In genomic region chr7:78031032-78031431, GRCm38 (mm10) we compare ENCODE assay signal across 27 mouse cellular contexts.
DNase-seq lines count a peak whose midpoint lies in the region; ATAC-seq and TF ChIP-seq lines count a peak whose summit lies in the region.
"Had no signal": no experiment of that assay in that cellular context is flagged by ENCODE, and none has a peak within 500 bp of the region (broad histone marks: within the 10 kb centered on the region; RNA-seq: fewer than 3 reads in every experiment).

No protein-coding gene starts in this region.

- no peaks in the 10 kb centered on the region for H3K36me3 ChIP-seq in heart, adult 2 months (ENCODE audit: control insufficient read depth, insufficient read depth, low read length)
- no peaks in the 10 kb centered on the region for H3K36me3 ChIP-seq in heart, embryonic 12.5 days
- H3K36me3 ChIP-seq: embryonic facial prominence, embryonic 12.5 days; forebrain, embryonic 10.5 days; forebrain, embryonic 15.5 days; G1E; heart, embryonic 15.5 days; hindbrain, embryonic 13.5 days; midbrain, embryonic 12.5 days had no signal

- no peak overlapping the region for H3K4me2 ChIP-seq in heart, embryonic 12.5 days
- H3K4me2 ChIP-seq: embryonic facial prominence, embryonic 12.5 days; forebrain, embryonic 15.5 days; heart, embryonic 15.5 days; hindbrain, embryonic 13.5 days; liver, embryonic 11.5 days; midbrain, embryonic 12.5 days had no signal

- no peak for TF ChIP-seq CTCF in heart, adult 2 months (IDR thresholded peaks at IDR 0.05)
- no peak for TF ChIP-seq CTCF in lung, adult 2 months (IDR thresholded peaks at IDR 0.05; ENCODE audit: insufficient read depth, low read length)

- H3K79me2 ChIP-seq in heart, adult 2 months (replicated peaks; ENCODE audit: control insufficient read depth, insufficient read depth, low read length), result no peaks in the 10 kb centered on the region

- no peaks in the 10 kb centered on the region for H3K9me3 ChIP-seq in heart, embryonic 12.5 days (replicated peaks)
- H3K9me3 ChIP-seq: embryonic facial prominence, embryonic 12.5 days; forebrain, embryonic 10.5 days; forebrain, embryonic 15.5 days; heart, embryonic 15.5 days; hindbrain, embryonic 13.5 days; megakaryocyte, embryonic 14.5 days; midbrain, embryonic 12.5 days had no signal

- no peak overlapping the region for H3K9ac ChIP-seq in heart, adult 2 months (ENCODE audit: low read depth, low read length)
- no peak overlapping the region for H3K9ac ChIP-seq in heart, embryonic 12.5 days
- H3K9ac ChIP-seq: embryonic facial prominence, embryonic 12.5 days; forebrain, embryonic 15.5 days; heart, embryonic 15.5 days; hindbrain, embryonic 13.5 days; midbrain, embryonic 12.5 days had no signal

- no peaks in the 10 kb centered on the region for H3K27me3 ChIP-seq in heart, adult 2 months (ENCODE audit: control insufficient read depth, insufficient read depth, low read length)
- no peaks in the 10 kb centered on the region for H3K27me3 ChIP-seq in heart, embryonic 12.5 days (replicated peaks)
- H3K27me3 ChIP-seq: embryonic facial prominence, embryonic 12.5 days; forebrain, embryonic 15.5 days; heart, embryonic 15.5 days; hindbrain, embryonic 13.5 days; megakaryocyte, embryonic 14.5 days; midbrain, embryonic 12.5 days; Patski had no signal

- no peak for TF ChIP-seq EP300 in heart, adult 2 months (IDR thresholded peaks at IDR 0.05; ENCODE audit: insufficient read depth, low read depth, low read length)

- no peak overlapping the region for H3K27ac ChIP-seq in heart, adult 2 months
- no peak overlapping the region for H3K27ac ChIP-seq in heart, embryonic 12.5 days (ENCODE audit: poor library complexity, severe bottlenecking)
- H3K27ac ChIP-seq: embryonic facial prominence, embryonic 12.5 days; forebrain, embryonic 10.5 days; forebrain, embryonic 15.5 days; heart, embryonic 15.5 days; hindbrain, embryonic 13.5 days; kidney, postnatal 0 days; midbrain, embryonic 12.5 days had no signal

- intact Hi-C loops in gastrocnemius, postnatal 14 days (cut with DNase I; ENCODE audit: low total_unique reads), result no loop called here
- intact Hi-C loops in heart, adult 2 months (cut with DNase I), result no loop called here

- no peaks in the 10 kb centered on the region for H3K4me1 ChIP-seq in heart, adult 2 months (ENCODE audit: control insufficient read depth, insufficient read depth, low read length)
- H3K4me1 ChIP-seq in heart, embryonic 12.5 days (replicated peaks), result no peaks in the 10 kb centered on the region
- no peaks in the 10 kb centered on the region for H3K4me1 ChIP-seq in lung, adult 2 months (ENCODE audit: control insufficient read depth, insufficient read depth, low read length)
- H3K4me1 ChIP-seq: embryonic facial prominence, embryonic 12.5 days; forebrain, embryonic 10.5 days; heart, embryonic 15.5 days; hindbrain, embryonic 13.5 days; megakaryocyte, embryonic 14.5 days; midbrain, embryonic 12.5 days had no signal

- no peak overlapping the region for H3K4me3 ChIP-seq in heart, adult 2 months
- H3K4me3 ChIP-seq in heart, embryonic 12.5 days, result no peak overlapping the region
- no peak overlapping the region for H3K4me3 ChIP-seq in lung, adult 2 months (replicated peaks; ENCODE audit: extremely low read depth, low read depth, low read length)
- H3K4me3 ChIP-seq: embryonic facial prominence, embryonic 12.5 days; forebrain, embryonic 10.5 days; forebrain, embryonic 15.5 days; heart, embryonic 15.5 days; hindbrain, embryonic 13.5 days; megakaryocyte, embryonic 14.5 days; midbrain, embryonic 12.5 days had no signal

- WGBS in heart, adult 2 months, result 54% methylated on average over 2 of the region's 2 CpGs
- 61% methylated on average over 2 of the region's 2 CpGs for WGBS in heart, embryonic 12.5 days
- WGBS in lung, adult 2 months, result 51% methylated on average over 2 of the region's 2 CpGs

- no peak for TF ChIP-seq POLR2A in heart, adult 2 months (IDR thresholded peaks at IDR 0.05; ENCODE audit: insufficient read depth, low read depth, low read length)
- no peak for TF ChIP-seq POLR2A in lung, adult 2 months (IDR thresholded peaks at IDR 0.05; ENCODE audit: borderline replicate concordance, extremely low read depth, low read depth, low read length)

- peak; percentile 48 for DNase-seq in gastrocnemius, adult 18-20 months (ENCODE audit: low spot score)
- no peak for DNase-seq in gastrocnemius, postnatal 14 days
- peak; percentile 16 to 20 for DNase-seq in heart, adult 2 months
- DNase-seq in lung, postnatal 25 days (ENCODE audit: low spot score), result peak; percentile 2
- DNase-seq in lung, adult 2 months, result no peak
- DNase-seq in frontal cortex, postnatal 36 days (ENCODE audit: low spot score in 2 of 2), result no peak
- DNase-seq: adrenal gland, postnatal 10 days; cerebellum, adult 8-10 months; cerebellum, postnatal 36 days; heart, postnatal 4 days; kidney, adult 8-10 months; kidney, postnatal 4 days; layer of hippocampus, postnatal 36 days; thymus, postnatal 4 days had no signal

- no peak for ATAC-seq in heart, embryonic 12.5 days (ENCODE audit: insufficient number of reproducible peaks, low FRiP score)
- ATAC-seq: forebrain, embryonic 15.5 days; intestine, embryonic 16.5 days; Patski had no signal

Comparison
In these comparisons a context has a peak if more than half of its experiments do, and no peak if none do; other contexts are left out.
1. DNase-seq: peak in gastrocnemius, adult 18-20 months (single experiment), heart, adult 2 months (2 of 2) and lung, postnatal 25 days (single experiment); none in gastrocnemius, postnatal 14 days (single experiment), lung, adult 2 months (single experiment) and frontal cortex, postnatal 36 days (0 of 2).